Mouse (Mus musculus) ES-Bruce4 (cell line): ENCODE measurements around the gene Prkcq.
"Not testable (repeated sequence)": the region's sequence is repeated elsewhere in the genome, so short reads cannot be mapped to it uniquely, and the experiment has no call there.

Experiments used
- CTCF ChIP-seq: IDR thresholded peaks from one replicate; pipeline ENCODE4 v1.8.1; 2011; ENCODE audit warnings: low read depth, low read length
- EP300 ChIP-seq: IDR thresholded peaks from 2 replicates; pipeline ENCODE4 v1.6.1; 2011; ENCODE audit warnings: low read depth, low read length; ENCODE audit not compliant: insufficient read depth
- POLR2A ChIP-seq: IDR thresholded peaks from one replicate; pipeline ENCODE4 v1.8.1; 2011; ENCODE audit warnings: low read length; ENCODE audit not compliant: insufficient read depth

GRCm38 (mm10) chr2:11346419-11346818 is 174.5 kb downstream of the Prkcq start:
- TF ChIP-seq CTCF, EP300, POLR2A: not testable (repeated sequence)
